Mouse (Mus musculus) cerebellum, adult 11-12 months (tissue): ENCODE measurements around the gene Gm21738.
"Not testable (repeated sequence)": the region's sequence is repeated elsewhere in the genome, so short reads cannot be mapped to it uniquely, and the experiment has no call there.

Experiments
- DNase-seq: peaks from one replicate; pipeline ENCODE4 v3.0.0; 2022

Gene Gm21738

GRCm38 (mm10) chr14:19418830-19419229, at the start of gene Gm21738:
TSS of gene Gm21738 (minus strand) at chr14:19418930.
- not testable (repeated sequence) for DNase-seq

GRCm38 (mm10) chr14:19383741-19384140, 35.0 kb downstream of the Gm21738 start:
- not testable (repeated sequence) for DNase-seq
